ENCODE assay signal across 8 mouse cellular contexts in the genomic region with DNA sequence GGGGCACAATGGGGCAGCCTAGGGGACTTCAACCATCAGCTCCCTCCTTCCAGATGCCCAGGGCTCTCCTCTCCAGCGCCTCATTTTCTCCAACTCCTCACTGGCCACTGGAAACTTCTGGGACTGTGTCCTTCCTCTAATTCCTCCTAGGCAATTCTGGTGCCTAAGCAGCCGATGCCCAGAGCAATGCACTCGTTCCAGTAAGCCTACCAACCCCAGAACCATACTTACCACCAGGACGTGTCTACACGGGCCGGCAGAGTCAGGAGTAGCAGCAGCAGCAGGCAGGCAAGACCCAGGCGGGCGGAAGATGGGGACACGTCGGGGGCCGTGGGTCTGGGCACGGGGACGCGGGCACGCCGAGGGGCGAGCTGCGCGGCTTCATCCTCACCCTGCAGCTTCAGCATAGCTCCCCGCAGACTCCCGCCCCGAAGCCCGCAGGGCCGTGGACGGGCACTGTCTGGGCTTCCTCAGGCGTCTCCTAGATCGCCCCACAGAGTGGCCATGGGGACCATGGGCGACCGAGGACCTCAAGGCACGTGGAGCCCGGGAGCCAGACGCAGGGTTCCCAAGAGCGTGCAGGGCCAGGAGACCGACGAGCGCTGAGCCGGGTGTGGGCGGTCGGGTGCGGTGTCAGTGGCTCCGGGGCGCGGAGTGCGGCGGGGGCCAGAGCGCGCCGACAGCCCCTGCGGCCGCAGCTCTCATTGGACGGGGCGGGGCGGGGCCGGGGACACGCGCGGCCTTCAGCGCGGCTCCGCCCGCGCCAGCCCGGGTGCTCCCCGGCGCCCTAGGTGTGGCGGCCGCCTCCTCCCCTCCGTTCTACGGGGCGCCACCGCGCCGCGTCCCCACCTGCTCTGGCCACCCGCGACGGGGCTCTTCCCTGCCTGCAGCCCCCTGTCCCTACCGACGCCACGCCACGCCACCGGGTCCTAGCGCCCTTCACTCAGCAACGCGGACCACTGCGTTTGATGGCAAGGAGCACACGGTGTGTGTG. TPM values are rescaled to one million over a fixed set of nuclear protein-coding genes. Genes with fewer than 3 reads are reported as not detected.
A peak's percentile ranks its signal among the peaks of the same experiment; 100 is the strongest.
DNase-seq lines count a peak whose midpoint lies in the region; ATAC-seq lines count a peak whose summit lies in the region.

A gene (minus strand): TSS at position 856 of the 994 bp plus-strand sequence.

- peak within 1 kb of the TSS; percentile 56 for H3K4me3 ChIP-seq in midbrain, embryonic 16.5 days (ENCODE audit: low read depth, low read length)

- no peaks in the 10 kb centered on the region for H3K36me3 ChIP-seq in midbrain, embryonic 16.5 days (ENCODE audit: control insufficient read depth, insufficient read depth, low read length)

- peaks cover 11% of the 10 kb centered on the region; the same call in 1 of the 2 replicates for H3K4me1 ChIP-seq in midbrain, embryonic 16.5 days (ENCODE audit: control insufficient read depth, insufficient read depth, low read length)

- peak; percentile 33 for ATAC-seq in granulocyte monocyte progenitor cell, adult 5-6 weeks (replicated peaks; ENCODE audit: poor library complexity, severe bottlenecking)
- ATAC-seq in midbrain, embryonic 16.5 days, result peak; percentile 70

- H3K9ac ChIP-seq in midbrain, embryonic 16.5 days (ENCODE audit: low read depth, low read length), result peak within 1 kb of the TSS; percentile 52

- 1% methylated on average over 69 of the region's 87 CpGs for WGBS in midbrain, embryonic 16.5 days

- peaks cover 29% of the 10 kb centered on the region for H3K27me3 ChIP-seq in midbrain, embryonic 16.5 days (ENCODE audit: control insufficient read depth, insufficient read depth, low read depth, low read length)

- peak within 1 kb of the TSS; percentile 61 for H3K4me2 ChIP-seq in midbrain, embryonic 16.5 days (ENCODE audit: low read length)

- no peaks in the 10 kb centered on the region for H3K9me3 ChIP-seq in midbrain, embryonic 16.5 days (replicated peaks; ENCODE audit: control insufficient read depth, low read length, poor library complexity, severe bottlenecking)

- no peak within 1 kb of the TSS for H3K27ac ChIP-seq in midbrain, embryonic 16.5 days (ENCODE audit: low read length)

- peak; percentile 16 for DNase-seq in kidney, adult 18-20 months
- DNase-seq in kidney, adult 9 months, result no peak
- DNase-seq in adrenal gland, adult 2 months, result peak; percentile 64
- DNase-seq in kidney, postnatal 14 days, result peak; percentile 44
- no peak for DNase-seq in T-cell, adult 2 months (ENCODE audit: low spot score)
- DNase-seq in spleen, adult 18-20 months, result no peak

RNA-seq across cellular contexts. Expression of the gene that starts here (rescaled TPM):
- total RNA-seq in adrenal gland, adult 2 months (2021), result 10 to 100 TPM; 16.5 to 25.9 TPM
- 17.6 and 20.1 TPM in 2 replicates for polyA plus RNA-seq in adrenal gland, adult 2 months (2012; rRNA removed)
- total RNA-seq in granulocyte monocyte progenitor cell, adult 5-6 weeks (2014; fragmentation: Nextera tagmentation), result not detected in 2 replicates
- total RNA-seq in granulocyte monocyte progenitor cell, adult 5-6 weeks (2017), result not detected in 2 replicates
- polyA plus RNA-seq in midbrain, embryonic 16.5 days (2015; fragmentation: Nextera tagmentation; extraction: Ambion mirVana), result 0.83 and 0.89 TPM in 2 replicates

Comparison
In these comparisons a context has a peak if more than half of its experiments do, and no peak if none do; other contexts are left out.
1. RNA of the gene that starts here (total RNA-seq): 16.5 to 25.9 TPM in adrenal gland, adult 2 months; not detected in granulocyte monocyte progenitor cell, adult 5-6 weeks; every median in the first group is over 10 times any median in the second.
2. DNase-seq: peak in kidney, adult 18-20 months (single experiment), adrenal gland, adult 2 months (single experiment) and kidney, postnatal 14 days (single experiment); none in kidney, adult 9 months (single experiment), T-cell, adult 2 months (single experiment) and spleen, adult 18-20 months (0 of 2).
3. Peak in ATAC-seq in granulocyte monocyte progenitor cell, adult 5-6 weeks; RNA of the gene not detected or under 1 TPM.
4. Peak in ATAC-seq, H3K4me3 ChIP-seq, H3K9ac ChIP-seq and H3K4me2 ChIP-seq in midbrain, embryonic 16.5 days; RNA of the gene not detected or under 1 TPM.